Mouse (Mus musculus): ENCODE results near the gene Tex21.

- TF ChIP-seq CTCF (IDR thresholded peaks at IDR 0.05; ENCODE audit: control insufficient read depth, insufficient read depth, insufficient replicate concordance, low read depth, low read length) (no peak), POLR2A (IDR thresholded peaks at IDR 0.05; ENCODE audit: control insufficient read depth, low read depth, low read length) (no peak)
Observed at GRCm38 (mm10) chr12:76194526-76194925, 52.0 kb downstream of the Tex21 start.

Measured in testis, adult 2 months (tissue).